Mouse (Mus musculus): Measurements from ENCODE around the gene Zc3h12a. TPM values are rescaled to one million over a fixed set of nuclear protein-coding genes. Genes with fewer than 3 reads are reported as not detected.

The Zc3h12a gene
- polyA plus RNA-seq, 1 experiment = not detected

GRCm38 (mm10) chr4:125078698-125079097, 48.9 kb downstream of the Zc3h12a start:
- 98% methylated on average over 2 of the region's 2 CpGs for WGBS
- Histone ChIP-seq H3K4me3 (ENCODE audit: insufficient read depth, low read depth, low read length) (no peak overlapping the region), H3K27ac (ENCODE audit: insufficient read depth, low read depth, low read length) (no peak overlapping the region), H3K4me1 (ENCODE audit: control insufficient read depth, insufficient read depth, low read length) (no peaks in the 10 kb centered on the region)
- no peak for TF ChIP-seq POLR2A (IDR thresholded peaks at IDR 0.05; ENCODE audit: insufficient read depth, low read depth, low read length)
- TF ChIP-seq CTCF (IDR thresholded peaks at IDR 0.05; ENCODE audit: insufficient read depth, low read depth, low read length) = no peak

- Histone ChIP-seq H3K27ac (ENCODE audit: insufficient read depth, low read depth, low read length) (no peak overlapping the region), H3K4me3 (ENCODE audit: insufficient read depth, low read depth, low read length) (no peak overlapping the region), H3K4me1 (ENCODE audit: control insufficient read depth, insufficient read depth, low read length) (no peaks in the 10 kb centered on the region)
- no peak for TF ChIP-seq POLR2A (IDR thresholded peaks at IDR 0.05; ENCODE audit: insufficient read depth, low read depth, low read length)
- no peak for TF ChIP-seq CTCF (IDR thresholded peaks at IDR 0.05; ENCODE audit: insufficient read depth, low read depth, low read length)
- WGBS = 95% methylated on average over 2 of the region's 2 CpGs
Observed at GRCm38 (mm10) chr4:125077700-125078099, 49.9 kb downstream of the Zc3h12a start.

Other genes starting within 250 kb of the Zc3h12a start
- gene Epha10, start 246.9 kb downstream of the Zc3h12a start, polyA plus RNA-seq (2012; ENCODE audit: insufficient read depth, insufficient read length, low replicate concordance, missing spikeins) = not detected in 2 replicates
- gene 9930104L06Rik, start 190.8 kb downstream of the Zc3h12a start, polyA plus RNA-seq (2012; ENCODE audit: insufficient read depth, insufficient read length, low replicate concordance, missing spikeins) = not detected in 2 replicates
- not detected in 2 replicates for gene Cdca8, start 188.5 kb downstream of the Zc3h12a start, polyA plus RNA-seq (2012; ENCODE audit: insufficient read depth, insufficient read length, low replicate concordance, missing spikeins)
- not detected in 2 replicates for gene Rspo1, start 141.4 kb downstream of the Zc3h12a start, polyA plus RNA-seq (2012; ENCODE audit: insufficient read depth, insufficient read length, low replicate concordance, missing spikeins)
- not detected in 2 replicates for gene Gnl2, start 111.3 kb downstream of the Zc3h12a start, polyA plus RNA-seq (2012; ENCODE audit: insufficient read depth, insufficient read length, low replicate concordance, missing spikeins)
- not detected in 2 replicates for gene Dnali1, start 62.1 kb downstream of the Zc3h12a start, polyA plus RNA-seq (2012; ENCODE audit: insufficient read depth, insufficient read length, low replicate concordance, missing spikeins)
- gene Snip1, start 61.2 kb downstream of the Zc3h12a start, polyA plus RNA-seq (2012; ENCODE audit: insufficient read depth, insufficient read length, low replicate concordance, missing spikeins) = not detected in 2 replicates
- gene Meaf6, start 42.7 kb downstream of the Zc3h12a start, polyA plus RNA-seq (2012; ENCODE audit: insufficient read depth, insufficient read length, low replicate concordance, missing spikeins) = not detected in 2 replicates